Mouse (Mus musculus): ENCODE measurements around the gene Egf. TPM values are rescaled to one million over a fixed set of nuclear protein-coding genes. Genes with fewer than 3 reads are reported as not detected.

Gene Egf
- polyA plus RNA-seq, 1 experiment: 1.7 TPM

DNA sequence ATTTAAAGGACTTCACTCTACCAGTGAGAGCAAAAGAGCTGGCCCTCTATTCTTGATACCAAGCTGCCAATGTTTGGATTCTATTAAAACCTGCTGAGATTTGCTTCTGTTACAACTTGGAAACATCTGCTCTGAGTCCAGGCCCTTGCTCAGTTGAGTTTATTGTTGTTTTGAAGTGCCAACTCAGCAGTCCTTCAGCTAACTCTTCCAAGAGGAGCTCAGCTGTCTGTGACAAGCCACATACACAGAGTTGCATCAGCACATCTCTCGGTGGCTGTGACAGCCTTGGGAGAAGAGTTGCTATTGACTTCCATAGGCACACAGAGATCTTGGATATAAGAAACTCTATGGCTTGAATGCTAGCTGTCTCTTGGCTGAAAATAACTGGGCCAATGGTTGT is 124.1 kb downstream of the Egf start:
- no peak for TF ChIP-seq CTCF (IDR thresholded peaks at IDR 0.05; ENCODE audit: control insufficient read depth, insufficient read depth, low read length)
- TF ChIP-seq POLR2A (IDR thresholded peaks at IDR 0.05; ENCODE audit: borderline replicate concordance, control insufficient read depth, low read depth, low read length): no peak
- 62% methylated on average over 1 of the region's 1 CpGs for WGBS
- H3K4me3 ChIP-seq (replicated peaks; ENCODE audit: control insufficient read depth, low read depth, low read length): no peak overlapping the region
- no peaks in the 10 kb centered on the region for H3K4me1 ChIP-seq (ENCODE audit: control insufficient read depth, insufficient read depth, low read length)
- H3K27ac ChIP-seq (ENCODE audit: control insufficient read depth, insufficient read depth, low read depth, low read length, poor library complexity): no peak overlapping the region

Other genes starting within 250 kb of the Egf start
- 1.6 and 7.7 TPM in 2 replicates for gene Elovl6, start 223.0 kb downstream of the Egf start, polyA plus RNA-seq (2011; ENCODE audit: insufficient read depth, insufficient read length, low replicate concordance, missing spikeins)
- gene Lrit3, start 48.7 kb upstream of the Egf start, polyA plus RNA-seq (2011; ENCODE audit: insufficient read depth, insufficient read length, low replicate concordance, missing spikeins): not detected in 2 replicates
- gene Rrh, start 67.3 kb upstream of the Egf start, polyA plus RNA-seq (2011; ENCODE audit: insufficient read depth, insufficient read length, low replicate concordance, missing spikeins): not detected in 2 replicates
- 84.0 and 115 TPM in 2 replicates for gene Gar1, start 76.1 kb upstream of the Egf start, polyA plus RNA-seq (2011; ENCODE audit: insufficient read depth, insufficient read length, low replicate concordance, missing spikeins)
- 2.2 TPM in 1 of 2 replicates, not detected in the other for gene Cfi, start 80.6 kb upstream of the Egf start, polyA plus RNA-seq (2011; ENCODE audit: insufficient read depth, insufficient read length, low replicate concordance, missing spikeins)
- 39.5 and 41.6 TPM in 2 replicates for gene Pla2g12a, start 123.3 kb upstream of the Egf start, polyA plus RNA-seq (2011; ENCODE audit: insufficient read depth, insufficient read length, low replicate concordance, missing spikeins)
- 10.7 and 16.2 TPM in 2 replicates for gene Casp6, start 146.1 kb upstream of the Egf start, polyA plus RNA-seq (2011; ENCODE audit: insufficient read depth, insufficient read length, low replicate concordance, missing spikeins)
- 2.3 TPM in 1 of 2 replicates, not detected in the other for gene Mcub, start 214.9 kb upstream of the Egf start, polyA plus RNA-seq (2011; ENCODE audit: insufficient read depth, insufficient read length, low replicate concordance, missing spikeins)